Mouse (Mus musculus): ENCODE measurements around the gene Foxm1.

GRCm38 (mm10) chr6:128425046-128425445 lies 62.3 kb downstream of the Foxm1 start:
- TF ChIP-seq CTCF (IDR thresholded peaks at IDR 0.05) = no peak
- TF ChIP-seq POLR2A (IDR thresholded peaks at IDR 0.05; ENCODE audit: insufficient read depth, low read depth, low read length) = no peak
- TF ChIP-seq EP300 (IDR thresholded peaks at IDR 0.05; ENCODE audit: insufficient read depth, low read depth, low read length) = no peak

Measured in heart, adult 2 months (tissue).